28 mouse cellular contexts compared by ENCODE assay signal in genomic region chr16:31549975-31550374, GRCm38 (mm10).
"Had no signal": no experiment of that assay in that cellular context is flagged by ENCODE, and none has a peak within 500 bp of the region (broad histone marks: within the 10 kb centered on the region; RNA-seq: fewer than 3 reads in every experiment).

No protein-coding gene starts in this region.

- H3K36me3 ChIP-seq: heart, embryonic 13.5 days; heart, embryonic 15.5 days; hindbrain, embryonic 13.5 days; hindbrain, embryonic 15.5 days; kidney, embryonic 15.5 days; limb, embryonic 13.5 days; limb, embryonic 15.5 days; liver, embryonic 15.5 days had no signal

- H3K27me3 ChIP-seq: limb, embryonic 13.5 days had no signal

- H3K4me3 ChIP-seq: gastrocnemius, adult 2 months; heart, adult 2 months; heart, embryonic 13.5 days; heart, embryonic 15.5 days; hindbrain, embryonic 13.5 days; hindbrain, embryonic 15.5 days; kidney, embryonic 15.5 days; limb, embryonic 13.5 days; limb, embryonic 15.5 days; liver, embryonic 15.5 days had no signal

- H3K9me3 ChIP-seq: heart, embryonic 13.5 days; heart, embryonic 15.5 days; hindbrain, embryonic 13.5 days; hindbrain, embryonic 15.5 days; kidney, embryonic 15.5 days; limb, embryonic 13.5 days; limb, embryonic 15.5 days; liver, embryonic 15.5 days had no signal

- ATAC-seq: hindbrain, postnatal 0 days; intestine, embryonic 16.5 days had no signal

- H3K27ac ChIP-seq: gastrocnemius, adult 2 months; heart, adult 2 months; heart, embryonic 13.5 days; heart, embryonic 15.5 days; hindbrain, embryonic 13.5 days; hindbrain, embryonic 15.5 days; hindbrain, postnatal 0 days; kidney, embryonic 15.5 days; kidney, postnatal 0 days; limb, embryonic 13.5 days; limb, embryonic 15.5 days; liver, embryonic 15.5 days had no signal

- H3K4me2 ChIP-seq: heart, embryonic 11.5 days; heart, embryonic 13.5 days; heart, embryonic 15.5 days; hindbrain, embryonic 13.5 days; hindbrain, embryonic 15.5 days; kidney, embryonic 15.5 days; limb, embryonic 13.5 days; limb, embryonic 15.5 days; liver, embryonic 15.5 days had no signal

- H3K9ac ChIP-seq: heart, embryonic 13.5 days; heart, embryonic 15.5 days; hindbrain, embryonic 13.5 days; hindbrain, embryonic 15.5 days; kidney, embryonic 15.5 days; limb, embryonic 13.5 days; limb, embryonic 15.5 days; liver, embryonic 15.5 days had no signal

- DNase-seq: gastrocnemius, adult 2 months; gastrocnemius, postnatal 10 days; gastrocnemius, postnatal 25 days; heart, adult 11 months; heart, adult 2 months; heart, postnatal 14 days; heart, postnatal 36 days; kidney, adult 11 months; kidney, adult 2 months; kidney, adult 9 months; kidney, postnatal 14 days; kidney, postnatal 36 days; layer of hippocampus, adult 9-11 months; layer of hippocampus, postnatal 36 days; left cerebral cortex, postnatal 4 days; lung, adult 18-20 months had no signal
